Mouse (Mus musculus) E14TG2a.4 (cell line): Measurements from ENCODE around the gene Sdr9c7.

ENCODE experiments used
- CTCF ChIP-seq: conservative IDR thresholded peaks from 2 replicates; pipeline ENCODE4 v1.5.1; 2014; ENCODE audit warnings: low read length
- NANOG ChIP-seq: IDR thresholded peaks from 2 replicates; pipeline ENCODE4 v1.6.1; 2014; ENCODE audit warnings: borderline replicate concordance, low read length, mixed read lengths
- POU5F1 ChIP-seq: IDR thresholded peaks from 2 replicates; pipeline ENCODE4 v1.6.1; 2014; ENCODE audit warnings: low read length, borderline replicate concordance

DNA sequence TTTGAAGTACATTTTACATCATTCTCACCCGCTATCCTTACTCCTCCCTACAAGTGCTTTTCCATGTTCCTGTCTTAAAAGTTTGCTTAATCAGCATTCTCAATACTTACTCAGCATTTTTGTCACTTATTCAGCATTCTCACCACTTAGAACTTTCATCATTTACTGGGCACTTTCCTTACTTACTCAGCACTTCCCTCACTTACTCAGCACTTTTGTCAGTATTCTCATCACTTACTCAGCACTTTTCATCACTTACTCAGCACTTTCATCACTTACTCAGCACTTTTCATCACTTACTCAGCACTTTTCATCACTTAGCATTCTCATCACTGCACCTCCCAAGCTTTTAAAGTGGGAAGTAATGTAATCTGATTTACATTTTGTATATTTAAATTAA is 17.3 kb downstream of the Sdr9c7 start:
- no peak for TF ChIP-seq CTCF
- no peak for TF ChIP-seq POU5F1
- no peak for TF ChIP-seq NANOG
